Mouse (Mus musculus) brain, embryonic 14.5 days (tissue): Measurements from ENCODE around the gene Vstm4.

Experiments used
- CTCF ChIP-seq: fragments of 200-500 bp; IDR thresholded peaks from 2 replicates; pipeline ENCODE4 v1.5.1; 2012; ENCODE audit warnings: inconsistent platforms, mild to moderate bottlenecking, moderate library complexity, borderline replicate concordance; ENCODE audit not compliant: insufficient read depth, insufficient read length; ENCODE audit errors: extremely low read depth
- POLR2A ChIP-seq: fragments of 200-500 bp; IDR thresholded peaks from 2 replicates; pipeline ENCODE4 v1.6.1; 2012; ENCODE audit warnings: mild to moderate bottlenecking, inconsistent platforms, borderline replicate concordance; ENCODE audit not compliant: poor library complexity, insufficient read depth, insufficient read length, severe bottlenecking; ENCODE audit errors: extremely low read depth

GRCm38 (mm10) chr14:32833847-32834246, 22.7 kb upstream of the Vstm4 start, which contains the start of gene Fam170b:
- TF ChIP-seq POLR2A (no peak), CTCF (no peak)
